Mouse (Mus musculus): ENCODE measurements around the gene Cd3g. TPM values are rescaled to one million over a fixed set of nuclear protein-coding genes. Genes with fewer than 3 reads are reported as not detected.
A peak's percentile ranks its signal among the peaks of the same experiment; 100 is the strongest.

Gene Cd3g
- total and polyA plus RNA-seq, 2 experiments from 2014 or later, result not detected

- Histone ChIP-seq H3K4me3 (ENCODE audit: low read depth, low read length) (no peak overlapping the region), H3K27me3 (ENCODE audit: control insufficient read depth, insufficient read depth, low read length) (no peaks in the 10 kb centered on the region), H3K27ac (ENCODE audit: low read depth) (no peak overlapping the region), H3K4me2 (ENCODE audit: low read depth, low read length) (no peak overlapping the region), H3K36me3 (replicated peaks; ENCODE audit: control insufficient read depth, insufficient read depth, low read length) (peaks cover 85% of the 10 kb centered on the region), H3K9ac (replicated peaks; ENCODE audit: low read depth, low read length) (no peak overlapping the region), H3K4me1 (ENCODE audit: control insufficient read depth, insufficient read depth) (0 out of 2 replicates have a peak, but pooled peaks cover 4% of the 10 kb centered on the region), H3K9me3 (replicated peaks; ENCODE audit: control insufficient read depth, low read length) (no peaks in the 10 kb centered on the region)
- 91% methylated on average over 7 of the region's 7 CpGs for WGBS
- no peak for TF ChIP-seq CTCF (IDR thresholded peaks at IDR 0.05; ENCODE audit: low read depth)
- no peak for TF ChIP-seq EP300 (IDR thresholded peaks at IDR 0.05; ENCODE audit: low read depth)
- ATAC-seq (ENCODE audit: insufficient read depth, low read depth), result no peak
- no peak for DNase-seq (ENCODE audit: low spot score)
These were observed 34.0 kb downstream of the Cd3g start for GRCm38 (mm10) chr9:44946185-44946695.

- Histone ChIP-seq H3K9ac (replicated peaks; ENCODE audit: low read depth, low read length) (no peak overlapping the region), H3K4me3 (ENCODE audit: low read depth, low read length) (no peak overlapping the region)
These were observed 37.8 kb downstream of the Cd3g start for GRCm38 (mm10) chr9:44942421-44942820.

GRCm38 (mm10) chr9:44941756-44942155 lies 38.5 kb downstream of the Cd3g start:
- Histone ChIP-seq H3K9ac (replicated peaks; ENCODE audit: low read depth, low read length) (no peak overlapping the region), H3K4me3 (ENCODE audit: low read depth, low read length) (no peak overlapping the region), H3K27me3 (ENCODE audit: control insufficient read depth, insufficient read depth, low read length) (no peaks in the 10 kb centered on the region), H3K27ac (ENCODE audit: low read depth) (peak overlapping the region; percentile 78), H3K4me1 (ENCODE audit: control insufficient read depth, insufficient read depth) (0 out of 2 replicates have a peak, but pooled peaks cover 4% of the 10 kb centered on the region), H3K36me3 (replicated peaks; ENCODE audit: control insufficient read depth, insufficient read depth, low read length) (peaks cover 82% of the 10 kb centered on the region), H3K9me3 (replicated peaks; ENCODE audit: control insufficient read depth, low read length) (no peaks in the 10 kb centered on the region), H3K4me2 (ENCODE audit: low read depth, low read length) (no peak overlapping the region)
- peak; percentile 45 for DNase-seq (ENCODE audit: low spot score)
- no peak for TF ChIP-seq EP300 (IDR thresholded peaks at IDR 0.05; ENCODE audit: low read depth)
- no peak for TF ChIP-seq CTCF (IDR thresholded peaks at IDR 0.05; ENCODE audit: low read depth)
- ATAC-seq (ENCODE audit: insufficient read depth, low read depth), result peak; percentile 71
- WGBS, result 42% methylated on average over 4 of the region's 4 CpGs

More at GRCm38 (mm10) chr9:44942421-44942820, 37.8 kb downstream of the Cd3g start:
- Histone ChIP-seq H3K4me2 (ENCODE audit: low read depth, low read length) (no peak overlapping the region), H3K36me3 (replicated peaks; ENCODE audit: control insufficient read depth, insufficient read depth, low read length) (peaks cover 83% of the 10 kb centered on the region), H3K27me3 (ENCODE audit: control insufficient read depth, insufficient read depth, low read length) (no peaks in the 10 kb centered on the region), H3K27ac (ENCODE audit: low read depth) (peak overlapping the region; percentile 78), H3K9me3 (replicated peaks; ENCODE audit: control insufficient read depth, low read length) (no peaks in the 10 kb centered on the region), H3K4me1 (ENCODE audit: control insufficient read depth, insufficient read depth) (0 out of 2 replicates have a peak, but pooled peaks cover 4% of the 10 kb centered on the region)
- ATAC-seq (ENCODE audit: insufficient read depth, low read depth) (peak; percentile 63; the same call in 1 of the 2 replicates), DNase-seq (ENCODE audit: low spot score) (peak; percentile 44)
- 89% methylated on average over 4 of the region's 4 CpGs for WGBS
- no peak for TF ChIP-seq CTCF (IDR thresholded peaks at IDR 0.05; ENCODE audit: low read depth)
- no peak for TF ChIP-seq EP300 (IDR thresholded peaks at IDR 0.05; ENCODE audit: low read depth)

GRCm38 (mm10) chr9:44921543-44921942 lies 58.7 kb downstream of the Cd3g start:
- WGBS, result 69% methylated on average over 2 of the region's 2 CpGs

GRCm38 (mm10) chr9:44921123-44921468 lies 59.1 kb downstream of the Cd3g start:
- peak; percentile 85 for ATAC-seq (ENCODE audit: insufficient read depth, low read depth)
- H3K4me1 ChIP-seq (ENCODE audit: control insufficient read depth, insufficient read depth), result 0 out of 2 replicates have a peak, but pooled peaks cover 5% of the 10 kb centered on the region
- TF ChIP-seq EP300 (IDR thresholded peaks at IDR 0.05; ENCODE audit: low read depth), result 0 out of 2 replicates have a peak, but pooled peaks have one; percentile 8
- no peak for TF ChIP-seq CTCF (IDR thresholded peaks at IDR 0.05; ENCODE audit: low read depth)
- DNase-seq (ENCODE audit: low spot score), result peak; percentile 91
- peak overlapping the region; percentile 96 for H3K4me3 ChIP-seq (ENCODE audit: low read depth, low read length)
- no peaks in the 10 kb centered on the region for H3K27me3 ChIP-seq (ENCODE audit: control insufficient read depth, insufficient read depth, low read length)
- peak overlapping the region; percentile 97 for H3K27ac ChIP-seq (ENCODE audit: low read depth)
- H3K9me3 ChIP-seq (replicated peaks; ENCODE audit: control insufficient read depth, low read length), result no peaks in the 10 kb centered on the region
- 0% methylated on average over 8 of the region's 8 CpGs for WGBS
- H3K9ac ChIP-seq (replicated peaks; ENCODE audit: low read depth, low read length), result peak overlapping the region; percentile 99
- H3K36me3 ChIP-seq (replicated peaks; ENCODE audit: control insufficient read depth, insufficient read depth, low read length), result peaks cover 6% of the 10 kb centered on the region; the same call in 1 of the 2 replicates
- H3K4me2 ChIP-seq (ENCODE audit: low read depth, low read length), result peak overlapping the region; percentile 77

More at GRCm38 (mm10) chr9:44921543-44921942, 58.7 kb downstream of the Cd3g start:
- peak overlapping the region; percentile 96 for H3K4me3 ChIP-seq (ENCODE audit: low read depth, low read length)
- H3K27ac ChIP-seq (ENCODE audit: low read depth), result peak overlapping the region; percentile 97
- no peaks in the 10 kb centered on the region for H3K9me3 ChIP-seq (replicated peaks; ENCODE audit: control insufficient read depth, low read length)
- H3K4me2 ChIP-seq (ENCODE audit: low read depth, low read length), result peak overlapping the region; percentile 77
- H3K4me1 ChIP-seq (ENCODE audit: control insufficient read depth, insufficient read depth), result 0 out of 2 replicates have a peak, but pooled peaks cover 5% of the 10 kb centered on the region
- no peak overlapping the region; the same call in 1 of the 2 replicates for H3K9ac ChIP-seq (replicated peaks; ENCODE audit: low read depth, low read length)
- DNase-seq (ENCODE audit: low spot score) (no peak), ATAC-seq (ENCODE audit: insufficient read depth, low read depth) (no peak)
- H3K36me3 ChIP-seq (replicated peaks; ENCODE audit: control insufficient read depth, insufficient read depth, low read length), result peaks cover 8% of the 10 kb centered on the region
- no peaks in the 10 kb centered on the region for H3K27me3 ChIP-seq (ENCODE audit: control insufficient read depth, insufficient read depth, low read length)
- no peak for TF ChIP-seq EP300 (IDR thresholded peaks at IDR 0.05; ENCODE audit: low read depth)
- no peak for TF ChIP-seq CTCF (IDR thresholded peaks at IDR 0.05; ENCODE audit: low read depth)

Data from heart, postnatal 0 days (tissue).